Mouse (Mus musculus): ENCODE measurements at regions not wholly inside any gene's neighbourhood (a gene's known extent, or its start where the extent isn't known, plus 50 kb on each side); places are given as distances from the start of the nearest gene placed in this dataset.

DNA sequence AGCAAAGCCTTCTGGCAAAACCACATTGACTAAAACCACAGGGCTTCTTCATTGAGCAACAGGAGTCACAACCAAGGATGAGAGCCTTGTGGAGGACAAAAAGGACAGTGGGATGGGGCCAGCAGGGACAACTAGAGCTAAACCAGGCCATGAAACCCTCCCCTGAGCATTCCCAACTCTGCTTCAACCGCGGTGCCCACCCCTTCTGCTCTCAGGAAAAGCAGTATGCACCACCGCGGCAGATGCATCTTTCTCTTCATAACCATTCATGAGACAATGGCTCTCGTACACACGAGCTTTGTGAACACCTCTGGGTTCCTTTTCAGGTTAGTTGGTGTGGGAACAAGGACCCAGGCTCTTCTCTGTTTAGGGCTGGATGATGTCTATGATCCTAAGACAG is 166.0 kb upstream of the Lef1 start:
- H3K4me3 ChIP-seq (ENCODE audit: insufficient read depth, low read length), result no peak overlapping the region
- TF ChIP-seq CTCF (IDR thresholded peaks at IDR 0.05; ENCODE audit: borderline replicate concordance, insufficient read depth, low read length) (no peak), POLR2A (IDR thresholded peaks at IDR 0.05; ENCODE audit: low read depth, low read length) (no peak)
- peaks cover 9% of the 10 kb centered on the region; the same call in 1 of the 2 replicates for H3K4me1 ChIP-seq (ENCODE audit: control insufficient read depth, insufficient read depth, low read length)
- H3K27ac ChIP-seq (ENCODE audit: insufficient read depth, low read length), result no peak overlapping the region

DNA sequence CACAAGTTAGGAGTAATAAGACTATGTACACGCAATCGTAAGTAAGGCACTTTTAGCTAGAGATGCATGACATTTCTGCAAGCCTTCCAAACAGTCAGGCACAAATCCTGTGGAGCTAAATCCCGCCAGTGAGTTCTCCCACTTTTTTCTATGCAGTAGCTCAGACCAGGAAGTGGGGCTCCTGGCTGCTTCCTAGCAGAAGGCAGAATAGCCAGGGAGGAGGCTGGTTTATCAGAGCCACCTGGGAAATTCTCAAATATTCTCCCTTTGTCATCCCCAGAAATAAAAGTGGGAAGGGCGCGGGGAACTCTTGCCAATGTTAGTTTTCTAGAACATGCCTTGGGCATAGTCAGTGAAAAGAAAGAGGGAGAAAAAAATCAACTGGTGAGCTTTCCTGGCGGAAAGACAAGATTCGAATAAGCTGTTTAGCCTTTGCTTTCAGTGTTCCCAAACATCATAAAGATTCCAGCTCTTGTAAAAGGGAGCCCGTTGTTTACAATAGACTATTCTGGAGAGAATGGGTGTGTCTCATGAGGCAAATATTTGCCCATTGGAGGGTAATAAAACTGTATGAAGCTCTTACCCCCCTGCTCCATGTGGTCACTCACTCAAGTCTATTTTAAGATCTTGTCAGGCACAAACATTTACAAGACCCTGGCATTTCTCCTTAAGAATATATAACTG is 167.2 kb upstream of the Lef1 start:
- H3K4me1 ChIP-seq (ENCODE audit: control insufficient read depth, insufficient read depth, low read length), result peaks cover 9% of the 10 kb centered on the region; the same call in 1 of the 2 replicates
- H3K27ac ChIP-seq (ENCODE audit: insufficient read depth, low read length), result peak overlapping the region; percentile 55
- H3K4me3 ChIP-seq (ENCODE audit: insufficient read depth, low read length), result no peak overlapping the region
- no peak for TF ChIP-seq POLR2A (IDR thresholded peaks at IDR 0.05; ENCODE audit: low read depth, low read length)
- TF ChIP-seq CTCF (IDR thresholded peaks at IDR 0.05; ENCODE audit: borderline replicate concordance, insufficient read depth, low read length), result no peak

DNA sequence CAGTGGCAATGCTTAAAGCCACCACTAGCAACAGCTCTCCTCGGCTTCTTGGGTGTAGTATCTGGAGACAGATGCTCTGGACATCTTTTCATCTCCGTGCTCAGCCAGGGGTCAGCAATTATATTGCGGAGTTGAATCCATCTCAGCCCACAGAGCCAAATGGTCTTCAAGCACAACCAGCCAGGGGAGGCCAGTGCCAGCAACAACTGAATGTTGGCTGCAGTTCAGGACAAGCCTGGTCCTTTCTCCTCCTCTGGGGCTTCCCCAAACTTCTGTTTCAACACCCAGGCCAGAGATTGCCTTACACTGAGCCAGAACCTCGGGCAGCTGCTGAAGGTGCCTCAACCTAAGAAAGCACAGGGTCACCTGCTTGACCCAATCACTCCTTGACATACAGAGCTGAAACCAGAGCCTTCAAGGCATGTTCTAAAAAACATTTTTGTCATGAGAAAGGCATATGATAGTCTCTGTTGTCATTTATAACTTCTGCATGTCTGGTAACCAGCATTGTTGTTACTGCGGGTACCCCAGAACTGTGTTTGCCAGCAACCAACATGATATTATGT is 169.9 kb upstream of the Lef1 start:
- no peak overlapping the region for H3K4me3 ChIP-seq (ENCODE audit: insufficient read depth, low read length)
- H3K4me1 ChIP-seq (ENCODE audit: control insufficient read depth, insufficient read depth, low read length), result 0 out of 2 replicates have a peak, but pooled peaks cover 3% of the 10 kb centered on the region
- no peak for TF ChIP-seq POLR2A (IDR thresholded peaks at IDR 0.05; ENCODE audit: low read depth, low read length)
- TF ChIP-seq CTCF (IDR thresholded peaks at IDR 0.05; ENCODE audit: borderline replicate concordance, insufficient read depth, low read length), result no peak
- no peak overlapping the region for H3K27ac ChIP-seq (ENCODE audit: insufficient read depth, low read length)

DNA sequence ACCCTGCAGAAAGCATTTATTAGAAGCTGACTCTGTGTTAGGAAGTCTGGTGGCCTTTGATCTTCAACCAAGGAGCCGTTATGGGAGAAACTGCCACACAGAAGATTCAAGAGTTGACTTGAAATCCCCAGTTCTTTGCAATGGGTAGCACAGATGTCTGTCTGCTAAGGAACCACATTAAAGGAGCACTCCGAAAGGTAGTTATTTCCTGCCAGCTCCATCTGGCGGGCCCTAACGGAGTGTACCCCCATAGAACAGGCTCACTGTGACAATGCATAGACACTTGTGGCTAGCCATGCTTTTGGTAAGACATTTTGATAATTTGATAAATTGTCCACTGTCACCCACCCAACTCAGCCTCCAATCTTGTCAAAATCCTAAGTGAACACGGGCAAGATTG is 173.3 kb upstream of the Lef1 start:
- H3K4me1 ChIP-seq (ENCODE audit: control insufficient read depth, insufficient read depth, low read length), result no peaks in the 10 kb centered on the region
- H3K27ac ChIP-seq (ENCODE audit: insufficient read depth, low read length), result no peak overlapping the region
- no peak overlapping the region for H3K4me3 ChIP-seq (ENCODE audit: insufficient read depth, low read length)
- TF ChIP-seq POLR2A (IDR thresholded peaks at IDR 0.05; ENCODE audit: low read depth, low read length), result no peak
- TF ChIP-seq CTCF (IDR thresholded peaks at IDR 0.05; ENCODE audit: borderline replicate concordance, insufficient read depth, low read length), result no peak

DNA sequence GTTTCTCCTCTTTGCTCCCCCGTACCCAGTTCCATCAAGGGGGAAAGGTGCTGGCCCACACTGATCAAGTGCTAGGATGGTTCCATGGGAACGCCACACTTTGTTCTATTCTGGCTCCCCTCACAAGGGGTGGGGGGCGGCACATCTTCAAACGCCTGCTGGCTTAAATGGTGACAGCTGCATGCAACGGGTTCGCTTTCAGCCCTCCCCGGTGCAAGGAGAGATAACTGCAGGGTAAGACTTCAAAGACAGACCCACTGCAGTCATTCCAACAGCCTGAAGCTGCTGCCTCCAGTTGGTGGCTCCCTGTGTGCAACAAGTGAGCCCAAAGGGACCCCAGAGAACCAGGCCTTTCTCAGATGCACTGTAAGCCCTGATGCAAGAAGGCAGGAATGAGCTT is 173.9 kb upstream of the Lef1 start:
- no peak overlapping the region for H3K27ac ChIP-seq (ENCODE audit: insufficient read depth, low read length)

DNA sequence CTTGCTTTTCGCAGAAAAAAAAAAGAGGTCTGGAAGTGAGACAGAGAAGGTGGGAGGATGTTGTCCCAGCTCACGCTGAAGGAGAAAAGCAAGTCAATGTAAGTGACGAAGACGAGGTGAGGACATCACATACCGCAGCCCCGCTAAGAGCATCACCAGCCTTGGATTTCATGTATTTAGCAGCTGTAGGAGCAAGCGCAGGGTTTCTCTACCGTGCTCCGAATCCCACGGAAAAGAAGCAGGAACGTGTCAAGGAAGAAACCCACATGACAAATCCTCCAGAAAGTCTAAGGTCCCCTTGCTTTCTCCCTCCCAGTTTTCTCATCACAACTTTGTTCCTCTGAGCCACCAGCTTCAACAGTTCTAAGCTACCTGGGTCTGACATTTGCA is 174.3 kb upstream of the Lef1 start:
- TF ChIP-seq POLR2A (IDR thresholded peaks at IDR 0.05; ENCODE audit: low read depth, low read length), result no peak
- TF ChIP-seq CTCF (IDR thresholded peaks at IDR 0.05; ENCODE audit: borderline replicate concordance, insufficient read depth, low read length), result no peak
- H3K4me3 ChIP-seq (ENCODE audit: insufficient read depth, low read length), result no peak overlapping the region
- H3K27ac ChIP-seq (ENCODE audit: insufficient read depth, low read length), result no peak overlapping the region
- no peaks in the 10 kb centered on the region for H3K4me1 ChIP-seq (ENCODE audit: control insufficient read depth, insufficient read depth, low read length)

More for the DNA sequence above, 173.9 kb upstream of the Lef1 start:
- Histone ChIP-seq H3K4me3 (ENCODE audit: insufficient read depth, low read length) (no peak overlapping the region), H3K4me1 (ENCODE audit: control insufficient read depth, insufficient read depth, low read length) (no peaks in the 10 kb centered on the region)
- TF ChIP-seq CTCF (IDR thresholded peaks at IDR 0.05; ENCODE audit: borderline replicate concordance, insufficient read depth, low read length) (no peak), POLR2A (IDR thresholded peaks at IDR 0.05; ENCODE audit: low read depth, low read length) (no peak)

DNA sequence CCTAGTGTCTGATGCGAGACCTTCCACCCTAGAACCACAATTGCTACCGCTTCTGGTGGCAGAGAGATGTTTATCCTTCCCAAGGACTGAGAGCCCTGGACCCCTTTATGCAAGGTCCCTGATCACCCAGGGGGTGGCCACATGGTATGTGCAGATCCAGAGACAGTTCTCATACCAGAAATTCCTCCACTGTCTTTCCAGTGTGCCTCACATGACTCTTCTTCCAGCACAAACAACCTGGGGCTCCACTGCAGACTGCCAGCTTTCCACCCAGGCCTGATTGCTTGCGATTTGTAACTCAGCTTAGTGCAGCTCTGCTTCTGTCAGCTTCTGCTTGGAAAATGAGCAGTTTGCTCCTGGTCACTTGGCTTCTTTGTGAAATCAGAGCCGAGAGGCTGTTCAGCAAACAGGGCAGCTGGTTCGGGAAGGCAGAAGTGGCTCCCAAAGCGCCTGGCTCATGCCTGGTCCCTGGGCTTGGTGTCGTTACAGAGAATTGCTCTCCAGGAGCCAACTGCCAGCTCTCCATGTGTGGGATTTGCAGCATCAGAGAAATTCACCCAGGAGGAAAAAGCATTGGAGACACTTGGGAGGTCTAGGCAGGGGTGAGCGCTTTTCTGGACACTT is 174.9 kb upstream of the Lef1 start:
- TF ChIP-seq POLR2A (IDR thresholded peaks at IDR 0.05; ENCODE audit: low read depth, low read length) (no peak), CTCF (IDR thresholded peaks at IDR 0.05; ENCODE audit: borderline replicate concordance, insufficient read depth, low read length) (no peak)
- Histone ChIP-seq H3K27ac (ENCODE audit: insufficient read depth, low read length) (no peak overlapping the region), H3K4me3 (ENCODE audit: insufficient read depth, low read length) (no peak overlapping the region), H3K4me1 (ENCODE audit: control insufficient read depth, insufficient read depth, low read length) (no peaks in the 10 kb centered on the region)

DNA sequence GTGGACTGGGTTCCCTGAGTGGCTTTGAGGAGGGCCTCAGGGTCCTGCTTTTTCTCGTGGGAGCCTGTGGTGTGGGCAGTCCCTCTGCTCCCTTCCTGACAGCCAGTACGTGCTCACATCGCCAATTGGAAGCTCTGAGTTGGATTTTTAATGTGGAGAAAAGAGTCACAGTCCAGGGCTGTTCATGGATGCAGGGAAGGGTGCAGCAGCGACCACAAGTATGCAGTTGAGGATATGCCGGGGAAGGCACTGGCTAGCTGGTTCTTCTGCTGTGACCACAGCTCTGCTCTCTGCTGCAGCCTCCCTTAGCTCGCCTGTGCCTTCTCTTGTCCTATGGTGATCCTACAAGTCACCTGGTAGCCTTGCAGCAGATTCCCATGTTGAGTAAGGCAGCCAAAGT is 177.5 kb upstream of the Lef1 start:
- Histone ChIP-seq H3K27ac (ENCODE audit: insufficient read depth, low read length) (0 out of 2 replicates have a peak overlapping the region, but pooled peaks have one; percentile 3), H3K4me1 (ENCODE audit: control insufficient read depth, insufficient read depth, low read length) (no peaks in the 10 kb centered on the region), H3K4me3 (ENCODE audit: insufficient read depth, low read length) (no peak overlapping the region)
- no peak for TF ChIP-seq POLR2A (IDR thresholded peaks at IDR 0.05; ENCODE audit: low read depth, low read length)
- no peak for TF ChIP-seq CTCF (IDR thresholded peaks at IDR 0.05; ENCODE audit: borderline replicate concordance, insufficient read depth, low read length)

DNA sequence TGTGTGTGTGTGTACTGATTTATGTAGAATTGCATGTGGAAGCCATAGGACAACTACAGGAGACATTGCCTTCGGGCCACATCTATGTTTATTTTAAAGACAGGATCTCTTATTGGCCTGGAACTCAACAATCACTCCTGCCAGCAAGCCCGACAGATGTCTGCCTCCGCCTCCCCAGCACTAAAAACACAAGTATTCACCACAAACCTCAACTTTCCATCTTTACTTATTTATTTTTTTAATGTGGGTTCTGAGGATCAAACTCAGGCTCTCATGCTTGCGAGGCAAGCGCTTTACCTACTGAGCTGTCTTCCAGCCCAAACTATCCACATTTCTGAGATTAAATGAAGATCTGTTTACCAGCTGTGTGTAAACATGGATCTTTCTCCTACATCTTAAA is 178.0 kb upstream of the Lef1 start:
- TF ChIP-seq POLR2A (IDR thresholded peaks at IDR 0.05; ENCODE audit: low read depth, low read length) (no peak), CTCF (IDR thresholded peaks at IDR 0.05; ENCODE audit: borderline replicate concordance, insufficient read depth, low read length) (no peak)
- Histone ChIP-seq H3K27ac (ENCODE audit: insufficient read depth, low read length) (0 out of 2 replicates have a peak overlapping the region, but pooled peaks have one; percentile 3), H3K4me1 (ENCODE audit: control insufficient read depth, insufficient read depth, low read length) (no peaks in the 10 kb centered on the region), H3K4me3 (ENCODE audit: insufficient read depth, low read length) (no peak overlapping the region)

DNA sequence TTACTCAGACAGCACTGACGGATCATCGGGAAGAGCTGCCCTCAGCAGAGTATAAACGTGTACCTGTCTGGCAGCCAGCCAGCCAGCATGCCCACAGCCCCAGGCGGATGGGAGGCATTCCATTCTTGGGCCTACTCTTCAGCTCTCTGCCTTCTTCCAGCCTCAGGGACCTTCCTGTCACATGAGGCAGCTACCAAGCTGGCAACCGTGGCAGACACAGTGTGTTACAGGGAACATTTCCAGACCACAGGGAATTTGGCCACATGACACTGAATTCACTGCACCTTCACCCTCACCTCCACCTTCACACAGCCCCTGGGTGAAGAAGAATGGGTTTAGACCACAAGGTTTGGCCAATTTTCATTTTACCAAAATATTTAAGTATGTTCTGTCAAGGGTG is 185.3 kb upstream of the Lef1 start:
- no peaks in the 10 kb centered on the region for H3K4me1 ChIP-seq (ENCODE audit: control insufficient read depth, insufficient read depth, low read length)
- TF ChIP-seq CTCF (IDR thresholded peaks at IDR 0.05; ENCODE audit: borderline replicate concordance, insufficient read depth, low read length), result no peak
- no peak for TF ChIP-seq POLR2A (IDR thresholded peaks at IDR 0.05; ENCODE audit: low read depth, low read length)
- no peak overlapping the region for H3K4me3 ChIP-seq (ENCODE audit: insufficient read depth, low read length)
- no peak overlapping the region for H3K27ac ChIP-seq (ENCODE audit: insufficient read depth, low read length)

Measured in embryonic fibroblast, embryonic 13.5 days (primary cell).